Mouse (Mus musculus) layer of hippocampus, adult 9-10 months (tissue): Measurements from ENCODE around the gene Stk38.

Experiments used
- DNase-seq: peaks from one replicate; pipeline ENCODE4 v3.0.0; 2022; ENCODE audit warnings: low spot score

Gene Stk38

GRCm38 (mm10) chr17:28924957-28925595, 82.7 kb downstream of the Stk38 start:
- DNase-seq, result no peak

- DNase-seq, result no peak
These were observed 85.7 kb downstream of the Stk38 start for GRCm38 (mm10) chr17:28922096-28922495.

- no peak for DNase-seq
These were observed 86.7 kb downstream of the Stk38 start for GRCm38 (mm10) chr17:28921086-28921485.
